21 mouse cellular contexts compared by ENCODE assay signal in genomic region chr19:27838635-27839034, GRCm38 (mm10).
DNase-seq lines count a peak whose midpoint lies in the region; ATAC-seq and TF ChIP-seq lines count a peak whose summit lies in the region.
"Had no signal": no experiment of that assay in that cellular context is flagged by ENCODE, and none has a peak within 500 bp of the region (broad histone marks: within the 10 kb centered on the region; RNA-seq: fewer than 3 reads in every experiment).

No protein-coding gene starts in this region.

- no peaks in the 10 kb centered on the region for H3K4me1 ChIP-seq in forebrain, embryonic 14.5 days (ENCODE audit: control insufficient read depth, insufficient read depth, low read length)
- no peaks in the 10 kb centered on the region for H3K4me1 ChIP-seq in forebrain, embryonic 10.5 days
- H3K4me1 ChIP-seq in midbrain, postnatal 0 days (ENCODE audit: insufficient read depth, low read length) = no peaks in the 10 kb centered on the region
- H3K4me1 ChIP-seq in midbrain, embryonic 11.5 days (ENCODE audit: control insufficient read depth, insufficient read depth, low read length) = no peaks in the 10 kb centered on the region
- H3K4me1 ChIP-seq: embryonic facial prominence, embryonic 12.5 days; forebrain, embryonic 12.5 days; heart, embryonic 15.5 days had no signal

- H3K4me2 ChIP-seq in forebrain, embryonic 14.5 days (ENCODE audit: low read length) = no peak overlapping the region
- no peak overlapping the region for H3K4me2 ChIP-seq in midbrain, postnatal 0 days (ENCODE audit: low read depth, low read length, poor library complexity, severe bottlenecking)
- H3K4me2 ChIP-seq in midbrain, embryonic 11.5 days = no peak overlapping the region
- H3K4me2 ChIP-seq: embryonic facial prominence, embryonic 12.5 days; forebrain, embryonic 12.5 days; heart, embryonic 11.5 days; heart, embryonic 15.5 days; hindbrain, embryonic 13.5 days had no signal

- no peak overlapping the region for H3K27ac ChIP-seq in forebrain, embryonic 14.5 days (ENCODE audit: low read depth, low read length)
- H3K27ac ChIP-seq in forebrain, embryonic 10.5 days = no peak overlapping the region
- no peak overlapping the region for H3K27ac ChIP-seq in midbrain, postnatal 0 days (ENCODE audit: low read depth, low read length)
- no peak overlapping the region for H3K27ac ChIP-seq in midbrain, embryonic 11.5 days (ENCODE audit: low read depth, low read length)
- H3K27ac ChIP-seq: embryonic facial prominence, embryonic 12.5 days; forebrain, embryonic 12.5 days; heart, adult 2 months; heart, embryonic 15.5 days; hindbrain, embryonic 13.5 days had no signal

- no peak overlapping the region for H3K9ac ChIP-seq in forebrain, embryonic 14.5 days (ENCODE audit: low read length)
- no peak overlapping the region for H3K9ac ChIP-seq in midbrain, postnatal 0 days (replicated peaks; ENCODE audit: low read length, poor library complexity, severe bottlenecking)
- H3K9ac ChIP-seq in midbrain, embryonic 11.5 days (ENCODE audit: low read length) = no peak overlapping the region
- H3K9ac ChIP-seq: embryonic facial prominence, embryonic 12.5 days; forebrain, embryonic 12.5 days; forebrain, postnatal 0 days; heart, embryonic 15.5 days; hindbrain, embryonic 13.5 days had no signal

- no peak overlapping the region for H3K4me3 ChIP-seq in forebrain, embryonic 14.5 days (ENCODE audit: low read depth, low read length)
- no peak overlapping the region for H3K4me3 ChIP-seq in forebrain, embryonic 10.5 days
- H3K4me3 ChIP-seq in midbrain, postnatal 0 days (ENCODE audit: low read depth, low read length) = no peak overlapping the region
- H3K4me3 ChIP-seq in midbrain, embryonic 11.5 days (ENCODE audit: low read depth, low read length) = no peak overlapping the region
- H3K4me3 ChIP-seq: embryonic facial prominence, embryonic 12.5 days; forebrain, embryonic 12.5 days; heart, adult 2 months; heart, embryonic 15.5 days; hindbrain, embryonic 13.5 days had no signal

- DNase-seq in cerebellum, adult 9-10 months = peak; percentile 20
- DNase-seq in forebrain, embryonic 14.5 days (ENCODE audit: low spot score) = peak; percentile 62
- no peak for DNase-seq in forebrain, embryonic 10.5 days (ENCODE audit: extremely low spot score, low spot score)
- DNase-seq in midbrain, postnatal 0 days (ENCODE audit: low spot score) = peak; percentile 52
- no peak for DNase-seq in midbrain, embryonic 11.5 days (ENCODE audit: low spot score, missing footprints)
- peak; percentile 84 for DNase-seq in brain, adult 2 months (ENCODE audit: low read depth, low spot score)
- DNase-seq in thymus, postnatal 10 days (ENCODE audit: low spot score in 2 of 2) = no peak
- DNase-seq: adrenal gland, postnatal 14 days; forebrain, postnatal 0 days; gastrocnemius, postnatal 14 days; heart, adult 2 months; heart, postnatal 14 days; kidney, adult 2 months had no signal

- 75% methylated on average over 3 of the region's 3 CpGs for WGBS in forebrain, embryonic 14.5 days
- 93% methylated on average over 3 of the region's 3 CpGs for WGBS in forebrain, embryonic 10.5 days
- 82% methylated on average over 3 of the region's 3 CpGs for WGBS in midbrain, postnatal 0 days
- WGBS in midbrain, embryonic 11.5 days = 81% methylated on average over 3 of the region's 3 CpGs

- TF ChIP-seq CTCF in midbrain, postnatal 0 days (IDR thresholded peaks at IDR 0.05) = no peak

- H3K27me3 ChIP-seq in forebrain, embryonic 14.5 days (replicated peaks; ENCODE audit: control insufficient read depth, insufficient read depth, low read length) = no peaks in the 10 kb centered on the region
- no peaks in the 10 kb centered on the region for H3K27me3 ChIP-seq in forebrain, embryonic 10.5 days (ENCODE audit: poor library complexity, severe bottlenecking)
- H3K27me3 ChIP-seq in midbrain, postnatal 0 days (ENCODE audit: insufficient read depth, low read length) = no peaks in the 10 kb centered on the region
- no peaks in the 10 kb centered on the region for H3K27me3 ChIP-seq in midbrain, embryonic 11.5 days (ENCODE audit: control insufficient read depth, insufficient read depth, low read length)
- H3K27me3 ChIP-seq: embryonic facial prominence, embryonic 12.5 days; forebrain, embryonic 12.5 days; heart, embryonic 15.5 days; hindbrain, embryonic 13.5 days had no signal

- no peaks in the 10 kb centered on the region for H3K36me3 ChIP-seq in forebrain, embryonic 14.5 days (ENCODE audit: control insufficient read depth, insufficient read depth, low read length)
- no peaks in the 10 kb centered on the region for H3K36me3 ChIP-seq in forebrain, embryonic 10.5 days (replicated peaks)
- H3K36me3 ChIP-seq in midbrain, postnatal 0 days (ENCODE audit: insufficient read depth, low read length) = no peaks in the 10 kb centered on the region
- H3K36me3 ChIP-seq in midbrain, embryonic 11.5 days (ENCODE audit: control insufficient read depth, insufficient read depth, low read length) = no peaks in the 10 kb centered on the region
- H3K36me3 ChIP-seq: embryonic facial prominence, embryonic 12.5 days; forebrain, embryonic 12.5 days; G1E; heart, embryonic 15.5 days; hindbrain, embryonic 13.5 days had no signal

- ATAC-seq in cerebellum, adult (ENCODE audit: insufficient number of reproducible peaks, low FRiP score, low TSS enrichment) = no peak
- no peak for ATAC-seq in forebrain, embryonic 14.5 days
- no peak for ATAC-seq in midbrain, postnatal 0 days (ENCODE audit: low FRiP score)
- ATAC-seq in midbrain, embryonic 11.5 days (ENCODE audit: low FRiP score) = no peak
- ATAC-seq: forebrain, postnatal 0 days; intestine, embryonic 16.5 days had no signal

- H3K9me3 ChIP-seq in forebrain, embryonic 14.5 days (replicated peaks; ENCODE audit: control insufficient read depth, low read length) = no peaks in the 10 kb centered on the region
- H3K9me3 ChIP-seq in forebrain, embryonic 10.5 days = no peaks in the 10 kb centered on the region
- no peaks in the 10 kb centered on the region for H3K9me3 ChIP-seq in midbrain, postnatal 0 days (ENCODE audit: low read length)
- H3K9me3 ChIP-seq in midbrain, embryonic 11.5 days (ENCODE audit: control insufficient read depth, low read length) = no peaks in the 10 kb centered on the region
- H3K9me3 ChIP-seq: embryonic facial prominence, embryonic 12.5 days; forebrain, embryonic 12.5 days; G1E; heart, embryonic 15.5 days; hindbrain, embryonic 13.5 days had no signal

Comparison
In these comparisons a context has a peak if more than half of its experiments do, and no peak if none do; other contexts are left out.
1. DNase-seq: peak in cerebellum, adult 9-10 months (single experiment), forebrain, embryonic 14.5 days (single experiment), midbrain, postnatal 0 days (single experiment) and brain, adult 2 months (single experiment); none in forebrain, embryonic 10.5 days (single experiment), midbrain, embryonic 11.5 days (single experiment) and thymus, postnatal 10 days (0 of 2).